Mouse (Mus musculus): ENCODE results near the gene Serpina12.

- TF ChIP-seq CTCF (IDR thresholded peaks at IDR 0.05; ENCODE audit: low read depth) (no peak), EP300 (IDR thresholded peaks at IDR 0.05; ENCODE audit: low read depth) (no peak)
Observed at GRCm38 (mm10) chr12:104002569-104003237, 41.5 kb downstream of the Serpina12 start.
